Mouse (Mus musculus) CD4-positive, CD25-positive, alpha-beta regulatory T cell, adult 2 months (primary cell): ENCODE measurements around the gene Cdk5.

Experiments
- DNase-seq: peaks from one replicate; pipeline ENCODE4 v3.0.0-alpha.2; 2012; ENCODE audit warnings: low read depth, low spot score

The Cdk5 gene

GRCm38 (mm10) chr5:24423129-24424003, at the start of gene Cdk5, which contains the start of gene Slc4a2:
Cdk5 (minus strand) TSS chr5:24423530.
Slc4a2 (plus strand) TSS chr5:24423837.
- DNase-seq, result peak; percentile 99

- peak; percentile 90 for DNase-seq
Observed at GRCm38 (mm10) chr5:24470600-24470999, 47.3 kb upstream of the Cdk5 start.

DNA sequence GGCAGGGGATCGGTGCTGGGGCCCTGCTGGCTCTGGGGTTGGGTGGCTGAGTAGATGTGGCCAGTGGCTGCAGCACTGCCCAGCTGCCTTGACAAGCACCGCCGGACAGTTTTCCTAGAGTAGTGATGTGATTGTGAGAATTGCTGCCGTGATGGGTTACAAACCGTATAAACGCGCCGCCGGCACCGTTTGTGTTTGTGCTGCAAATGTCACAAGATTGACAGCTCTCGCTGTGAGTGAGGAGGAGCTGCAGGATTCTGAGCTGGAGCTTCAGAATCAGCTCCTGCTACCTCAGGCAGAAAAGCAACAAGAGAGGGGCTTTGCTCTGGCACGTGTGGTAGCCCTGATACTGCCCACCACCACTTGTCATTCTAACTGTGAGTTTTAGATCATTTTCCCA, 43.4 kb upstream of the Cdk5 start:
- no peak for DNase-seq

- DNase-seq, result no peak
Observed at GRCm38 (mm10) chr5:24455613-24456012, 32.3 kb upstream of the Cdk5 start.

DNA sequence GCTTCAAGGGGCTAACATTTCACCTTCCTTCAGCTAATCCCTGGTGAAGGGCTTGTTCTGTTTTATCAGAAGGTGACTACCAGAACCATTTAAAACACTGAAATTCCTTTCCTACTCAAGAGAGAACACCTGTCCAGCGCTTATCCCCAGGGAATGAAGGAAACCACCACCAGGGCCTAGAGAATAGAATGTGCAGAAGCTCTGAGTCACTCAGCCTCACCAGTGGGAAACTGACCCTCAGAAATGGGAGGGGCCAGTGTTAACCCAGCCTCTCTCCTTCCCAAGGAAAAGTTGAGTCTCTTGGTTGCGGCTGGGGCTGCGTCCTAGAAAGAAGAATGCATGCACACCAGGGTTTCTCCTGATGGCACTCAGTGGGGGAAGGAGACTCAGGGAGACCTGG, 31.7 kb upstream of the Cdk5 start:
- no peak for DNase-seq

DNA sequence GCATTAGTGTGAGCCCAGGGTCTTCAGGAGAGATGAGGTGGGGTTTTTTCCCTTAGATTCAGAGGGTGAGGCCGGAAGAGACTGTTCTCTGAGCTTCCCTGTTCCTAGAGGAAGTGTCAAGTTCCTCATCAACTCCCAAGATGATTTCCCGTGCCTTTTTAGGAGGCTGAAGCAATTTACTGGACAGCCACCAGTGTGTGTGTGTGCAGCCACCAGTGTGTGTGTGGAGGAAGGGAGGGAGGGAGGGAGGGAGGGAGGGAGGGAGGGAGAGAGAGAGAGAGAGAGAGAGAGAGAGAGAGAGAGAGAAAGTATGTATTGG, 30.6 kb upstream of the Cdk5 start:
- DNase-seq, result no peak

DNA sequence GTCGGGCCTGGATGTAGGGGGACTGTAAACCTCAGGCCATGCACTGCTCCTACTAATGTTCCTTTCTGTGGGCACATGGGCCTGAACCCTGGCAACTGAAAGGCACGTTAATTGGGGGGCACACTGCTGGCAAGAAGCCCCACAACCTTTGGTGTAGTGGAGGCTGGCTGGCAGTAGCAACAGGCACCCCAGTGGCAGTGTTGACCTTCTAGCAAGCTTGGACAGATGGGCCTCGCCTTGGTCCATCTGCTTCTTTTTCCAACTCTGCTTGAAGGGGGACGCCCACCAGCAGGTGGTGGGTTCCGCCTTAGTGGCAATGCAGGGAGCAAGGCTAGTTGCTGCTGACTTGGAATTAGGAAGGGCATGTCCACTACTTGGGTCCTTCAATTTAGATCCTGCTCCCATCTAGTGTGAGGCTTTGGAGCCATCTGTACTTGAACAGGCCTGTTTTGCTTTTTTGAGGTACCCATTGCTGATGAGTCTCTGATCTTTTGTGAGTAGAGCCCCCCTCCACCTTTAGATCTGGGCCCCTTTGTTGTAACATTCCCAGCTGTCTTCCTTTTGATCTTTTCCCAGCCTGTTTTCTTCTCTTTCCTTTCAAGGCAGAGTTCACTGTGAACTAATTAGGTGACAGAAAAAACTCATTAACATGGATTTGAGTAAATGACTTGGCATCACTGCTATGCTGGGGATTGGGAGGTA, 30.1 kb upstream of the Cdk5 start:
- DNase-seq, result no peak

- DNase-seq, result peak; percentile 44
Observed at GRCm38 (mm10) chr5:24452691-24453233, 29.4 kb upstream of the Cdk5 start.

DNA sequence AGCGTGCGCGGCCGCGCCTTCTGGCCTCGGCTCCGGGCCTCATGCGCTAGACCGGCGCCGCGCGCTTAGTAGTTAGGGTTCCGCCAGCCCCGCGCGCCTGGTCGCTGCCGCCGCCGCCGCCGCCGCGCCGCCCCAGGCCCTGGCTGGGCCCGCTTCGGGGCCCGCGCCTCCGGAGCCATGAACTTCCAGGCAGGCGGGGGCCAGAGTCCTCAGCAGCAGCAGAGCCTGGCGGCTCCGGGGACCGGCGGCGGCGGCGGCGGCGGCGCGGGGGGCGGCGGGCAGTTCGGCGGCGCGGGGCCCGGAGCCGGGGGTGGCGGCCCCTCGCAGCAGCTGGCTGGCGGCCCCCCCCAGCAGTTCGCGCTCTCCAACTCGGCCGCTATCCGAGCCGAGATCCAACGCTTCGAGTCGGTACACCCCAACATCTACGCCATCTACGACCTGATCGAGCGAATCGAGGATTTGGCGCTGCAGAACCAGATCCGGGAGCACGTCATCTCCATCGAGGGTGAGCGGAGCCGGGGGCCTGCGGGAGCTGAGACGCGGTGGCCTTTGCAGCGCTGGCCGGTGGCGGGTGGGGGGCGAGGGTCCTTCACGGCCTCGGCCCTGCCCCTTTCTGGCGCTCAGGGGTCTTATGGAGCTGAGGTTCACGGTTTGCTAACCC, 28.8 kb upstream of the Cdk5 start, which contains the start of gene Agap3:
TSS of gene Agap3 (plus strand) at position 148 of the 661 bp plus-strand sequence.
- DNase-seq, result peak; percentile 67

DNA sequence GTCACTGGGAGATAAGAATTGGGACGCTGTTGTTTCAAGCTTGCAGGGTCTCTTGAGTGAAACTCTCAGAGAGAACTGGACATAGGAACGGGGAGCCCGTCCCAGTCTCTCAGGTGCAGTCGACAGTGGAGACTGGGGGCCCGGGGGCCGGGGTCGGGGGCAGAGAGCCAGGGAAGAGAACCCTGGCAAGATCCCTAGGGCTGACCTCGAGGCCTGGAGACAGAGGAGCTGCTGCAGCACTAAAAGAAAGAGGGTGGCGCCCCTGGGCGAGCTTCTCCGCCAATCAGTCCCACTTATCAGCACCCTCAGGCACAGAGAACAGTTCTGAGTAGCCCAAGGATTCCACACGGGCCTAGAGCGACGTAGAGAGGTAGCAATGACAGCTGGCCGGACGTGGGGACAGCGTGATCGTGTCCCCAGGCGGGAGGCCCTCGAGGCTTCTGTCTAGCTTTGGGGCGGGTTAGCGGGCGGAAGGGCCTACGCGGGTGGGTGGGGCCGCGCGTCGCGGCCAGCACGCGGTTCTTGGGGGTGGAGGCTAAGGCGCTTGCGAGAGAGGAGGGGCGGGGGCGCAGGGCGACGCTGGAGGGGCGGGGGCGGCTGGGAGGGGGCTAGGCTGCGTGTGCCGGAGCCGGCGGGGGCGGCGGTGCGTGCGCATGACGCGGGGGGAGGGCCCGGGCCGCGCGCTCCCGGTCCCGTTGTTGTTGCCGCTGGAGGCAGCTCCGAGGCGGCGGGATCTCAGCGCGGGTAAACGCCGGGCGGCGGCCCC, 28.1 kb upstream of the Cdk5 start:
- peak; percentile 94 for DNase-seq

- peak; percentile 91 for DNase-seq
Observed at GRCm38 (mm10) chr5:24447624-24448298, 24.4 kb upstream of the Cdk5 start, which contains the start of gene Tmub1. Tmub1 (minus strand) TSS chr5:24447854.

- DNase-seq, result no peak
Observed at GRCm38 (mm10) chr5:24446630-24447029, 23.3 kb upstream of the Cdk5 start.

- DNase-seq, result no peak
Observed at GRCm38 (mm10) chr5:24445428-24446080, 22.2 kb upstream of the Cdk5 start.

DNA sequence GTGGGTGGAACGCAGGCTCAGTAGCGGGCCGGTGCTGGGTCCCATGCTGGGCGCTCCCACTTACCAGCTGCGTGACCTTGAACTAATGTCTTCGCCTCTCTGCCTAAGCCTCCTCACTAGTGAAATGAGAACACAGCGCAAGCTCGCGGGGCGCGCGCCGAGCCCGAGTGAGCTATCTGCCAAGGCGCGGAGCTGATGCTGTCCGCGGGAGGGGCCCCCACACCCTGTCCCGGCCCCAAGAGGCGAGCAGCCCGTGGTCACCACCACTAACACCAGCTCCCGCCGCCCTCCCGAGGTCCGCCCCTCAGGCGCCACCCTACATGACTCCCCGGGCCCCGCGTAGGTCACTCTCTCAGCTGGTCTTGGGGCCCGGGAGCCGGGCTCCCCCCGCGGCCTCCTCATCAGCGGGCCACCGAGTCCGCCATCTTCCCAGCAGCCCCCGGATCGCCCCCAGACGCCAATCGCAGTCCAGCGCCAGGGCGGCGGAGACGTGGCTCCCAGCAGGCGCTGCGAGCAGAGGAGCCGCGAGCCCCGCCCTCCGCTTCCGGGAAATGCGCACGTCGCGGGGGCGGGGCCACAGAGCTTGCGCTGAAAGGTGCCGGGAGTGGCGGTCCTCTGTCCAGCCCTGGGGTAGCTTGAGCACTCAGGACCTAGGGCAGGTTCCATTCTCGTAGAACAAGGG, 21.6 kb upstream of the Cdk5 start, which contains the start of gene Fastk:
TSS of gene Fastk (minus strand) at position 542 of the 682 bp plus-strand sequence.
- peak; percentile 95 for DNase-seq

DNA sequence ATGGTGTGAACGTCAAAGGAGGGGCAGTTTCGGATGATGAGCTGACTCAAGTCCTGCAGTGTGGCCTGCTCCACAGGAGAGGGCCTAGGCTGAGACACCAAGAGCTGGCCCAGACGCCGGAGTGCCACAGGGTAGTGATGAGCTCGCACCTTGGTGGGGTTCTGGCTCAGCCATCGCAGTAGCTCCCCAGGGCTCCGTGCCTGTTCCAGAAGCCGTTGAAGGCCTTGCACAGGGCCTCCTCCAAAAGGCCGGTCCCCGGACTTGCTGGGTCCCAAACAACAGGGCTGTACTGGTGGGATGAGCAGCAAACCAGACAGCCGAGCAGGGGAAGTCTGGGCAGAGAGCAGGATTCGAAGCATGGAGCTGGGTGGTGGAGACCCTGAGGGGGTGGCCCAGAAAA, 20.6 kb upstream of the Cdk5 start:
- DNase-seq, result no peak

GRCm38 (mm10) chr5:24443204-24443603, 19.9 kb upstream of the Cdk5 start:
- no peak for DNase-seq

DNA sequence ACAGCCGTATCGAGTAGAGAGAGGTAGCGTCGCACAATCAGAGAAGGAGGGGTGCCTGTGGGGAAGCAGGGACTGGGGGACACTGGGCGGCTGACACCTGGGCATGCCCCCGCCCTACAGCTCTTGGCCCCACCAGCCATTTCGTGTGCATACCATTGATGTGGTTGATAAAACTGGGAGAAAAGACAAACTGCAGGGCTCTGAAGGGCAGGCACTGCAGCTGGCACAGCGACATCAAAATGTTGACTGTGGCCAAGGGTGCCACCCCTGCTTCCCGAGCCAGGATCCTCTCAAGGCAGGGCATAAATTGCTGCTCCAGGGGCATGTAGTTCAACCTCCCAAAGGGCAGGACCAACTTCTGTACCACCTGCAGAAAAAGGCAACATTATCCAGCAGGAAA, 18.7 kb upstream of the Cdk5 start:
- no peak for DNase-seq

- DNase-seq, result no peak
Observed at GRCm38 (mm10) chr5:24441187-24441586, 17.9 kb upstream of the Cdk5 start.

GRCm38 (mm10) chr5:24433993-24434392, 10.7 kb upstream of the Cdk5 start:
- DNase-seq, result no peak
